Mouse (Mus musculus) adipose tissue, adult 10 weeks (tissue): ENCODE measurements around the gene Hdhd3. TPM values are rescaled to one million over a fixed set of nuclear protein-coding genes. Genes with fewer than 3 reads are reported as not detected.

ENCODE experiments used
- polyA plus RNA-seq: library from polyadenylated mRNA; stranded (reverse); fragments of 350-450 nt; fragmentation: Illumina TruSeq; extraction: RNeasy Lipid Tissue Mini Kit (QIAGEN cat#74804); gene quantifications from one replicate; pipeline ENCODE4 v1.2.3, GENCODE M21; 2014; ENCODE audit warnings: low read depth, low replicate concordance

Gene Hdhd3
- 11.0 TPM for polyA plus RNA-seq

DNA sequence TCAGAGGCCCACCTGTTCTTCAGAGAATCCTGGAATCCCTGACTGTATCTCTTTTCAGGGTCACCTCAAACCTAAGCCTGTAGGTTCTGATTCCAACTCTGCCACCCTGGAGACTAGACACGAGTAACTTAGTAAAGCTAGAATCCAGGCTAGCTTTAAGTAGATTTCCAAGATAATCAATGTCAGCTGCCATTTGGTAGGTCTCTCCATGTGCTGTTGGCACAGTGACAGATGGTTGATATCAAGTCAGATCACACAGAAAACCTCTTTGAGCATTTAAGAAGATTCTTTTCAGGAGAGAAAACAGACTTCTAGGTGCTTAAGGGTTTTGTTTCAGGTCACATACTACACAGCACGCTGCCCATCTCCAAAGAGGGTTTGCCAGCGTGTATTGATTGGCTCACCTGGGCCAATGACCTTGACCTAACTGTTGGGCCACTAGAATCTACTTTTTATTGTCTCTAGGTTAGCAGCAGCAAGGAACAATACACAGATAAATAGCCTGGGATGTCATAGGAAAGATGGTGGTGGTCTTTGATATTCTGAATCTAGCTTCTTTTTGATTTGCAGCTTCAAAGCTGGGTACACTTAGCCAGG lies at the start of gene Hdhd3:
TSS of gene Hdhd3 (minus strand) at position 94 of the 597 bp plus-strand sequence.

DNA sequence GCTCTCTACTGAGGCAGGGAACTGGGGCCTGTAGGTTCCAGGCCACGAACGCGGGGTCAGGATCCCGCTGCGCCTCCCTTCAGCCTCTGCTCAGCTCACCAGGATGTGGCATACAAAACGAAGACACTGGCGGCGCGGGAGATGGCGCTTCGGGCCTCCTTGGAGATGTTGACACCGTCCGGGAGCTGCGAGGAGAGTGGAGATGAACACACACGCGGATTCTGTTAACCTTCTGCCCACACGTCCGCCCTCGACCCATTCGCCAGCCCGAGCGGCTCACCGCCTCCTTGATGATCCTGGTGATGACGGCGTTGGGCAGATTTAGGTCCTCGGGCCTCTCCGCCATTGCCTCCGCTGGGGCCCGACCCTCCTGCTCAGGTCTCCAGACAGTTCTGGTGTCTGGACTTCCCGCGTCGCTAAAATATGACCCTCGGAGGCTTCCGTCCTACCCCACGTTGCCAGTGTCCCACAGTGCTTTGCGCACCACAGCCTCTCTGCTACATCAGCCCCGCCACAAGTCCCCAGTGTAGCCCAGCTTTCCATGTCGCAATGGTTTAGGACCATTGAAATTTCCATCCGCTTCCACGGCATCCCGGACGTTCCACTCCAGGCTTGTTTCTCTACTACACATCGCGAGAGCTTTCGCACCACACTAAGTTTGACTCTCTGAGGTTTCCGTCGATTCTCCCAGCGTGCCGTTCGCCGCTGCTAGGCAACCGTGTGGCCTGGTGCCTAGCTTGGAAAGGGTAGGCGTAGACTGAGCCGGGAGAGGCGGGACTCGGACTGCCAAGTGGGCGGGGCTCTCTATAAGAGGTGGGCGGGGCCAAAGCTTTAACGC lies 21.6 kb upstream of the Hdhd3 start, which contains the start of the genes Pole3 and 4933430I17Rik:
TSS of gene Pole3 (minus strand) at position 418 of the 838 bp plus-strand sequence.
TSS of gene 4933430I17Rik (plus strand) at position 719 of the 838 bp plus-strand sequence.

DNA sequence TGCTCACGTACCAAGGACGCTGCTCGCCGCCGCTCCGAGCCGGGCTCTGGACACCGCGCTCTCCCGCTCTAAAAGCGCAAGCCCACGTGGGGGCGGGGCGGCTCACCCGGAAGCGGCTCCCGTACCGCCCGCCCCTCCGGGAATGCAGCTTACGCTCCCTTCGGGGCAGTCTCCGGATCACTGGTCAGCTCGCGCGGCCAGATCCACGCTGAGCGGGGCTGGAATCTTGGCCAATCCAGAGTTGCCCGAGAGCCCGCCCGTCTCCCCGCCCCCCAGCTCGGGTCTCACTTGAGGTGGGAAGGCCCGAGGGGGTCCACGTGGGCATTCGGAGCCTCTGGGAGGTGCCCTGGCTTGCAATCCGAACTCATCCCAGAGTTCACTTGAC lies 16.6 kb upstream of the Hdhd3 start, which contains the start of gene Alad:
TSS of gene Alad (minus strand) at position 70 of the 385 bp plus-strand sequence.

DNA sequence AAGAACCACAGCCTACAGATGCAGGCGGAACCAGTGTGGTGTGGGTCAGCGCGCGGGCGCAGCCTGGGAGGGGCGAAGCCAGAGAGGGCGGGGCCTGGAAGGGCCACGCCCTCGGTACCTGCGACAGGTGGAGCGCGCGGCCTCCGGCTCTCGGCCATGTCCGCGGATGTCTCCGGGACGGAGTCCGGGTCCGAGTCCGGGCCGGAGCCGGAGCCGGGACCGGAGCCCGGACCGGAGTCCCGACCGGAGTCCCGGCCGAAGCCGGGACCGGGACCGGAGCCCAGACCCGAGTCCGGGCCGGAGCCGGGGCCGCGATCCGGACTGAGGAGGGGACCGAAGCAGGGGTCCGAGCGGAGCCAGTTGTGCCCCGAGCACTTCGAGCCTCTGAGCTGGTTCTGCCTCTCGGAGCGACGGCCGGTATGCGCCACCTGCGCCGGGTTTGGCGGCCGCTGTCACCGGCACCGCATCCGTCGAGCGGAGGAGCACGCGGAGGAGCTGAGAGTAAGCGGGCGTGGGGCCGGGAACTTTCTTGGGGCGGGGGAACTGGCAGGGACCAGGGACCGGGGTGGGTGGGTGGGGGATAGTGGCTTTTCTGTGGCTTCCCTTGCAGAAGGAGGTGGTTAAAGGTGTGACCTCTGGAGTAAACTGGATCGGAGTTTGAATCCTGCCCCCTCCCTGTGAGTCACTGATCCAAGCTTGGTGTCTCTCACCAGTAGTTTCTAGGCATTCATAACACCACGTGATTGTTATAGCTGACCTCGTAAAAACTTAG lies 23.1 kb downstream of the Hdhd3 start, which contains the start of gene Bspry:
TSS of gene Bspry (plus strand) at position 117 of the 772 bp plus-strand sequence.

DNA sequence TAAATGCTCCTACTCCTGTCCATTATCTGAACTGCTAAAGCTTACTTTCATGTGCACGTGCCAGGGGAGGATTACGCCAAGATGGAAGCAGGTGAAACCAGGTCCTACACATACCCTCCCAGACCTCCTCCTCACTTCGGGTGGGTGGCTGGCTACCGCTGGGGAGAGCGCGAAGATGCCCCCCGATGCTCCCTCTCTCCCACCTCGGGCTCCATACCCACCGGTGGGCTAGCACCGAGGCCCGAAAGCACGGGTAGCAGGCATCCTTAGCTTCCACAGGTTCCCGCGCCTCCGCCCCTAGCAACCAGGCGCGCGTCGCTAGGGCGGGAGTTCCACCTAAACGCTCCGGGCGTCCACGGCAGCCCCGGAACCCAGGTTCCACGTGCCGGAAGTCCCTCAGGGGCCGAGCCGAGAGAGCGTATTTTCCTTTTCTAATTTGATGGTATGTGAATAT lies 32.6 kb downstream of the Hdhd3 start, which contains the start of gene Wdr31:
TSS of gene Wdr31 (minus strand) at position 299 of the 454 bp plus-strand sequence.

Other genes with a start within 250 kb of the Hdhd3 start
- 66.4 TPM for gene Slc31a2, start 240.9 kb downstream of the Hdhd3 start, polyA plus RNA-seq
- 27.7 TPM for gene Fkbp15, start 142.9 kb downstream of the Hdhd3 start, polyA plus RNA-seq
- 78.7 TPM for gene Slc31a1, start 142.7 kb downstream of the Hdhd3 start, polyA plus RNA-seq
- 61.6 TPM for gene Cdc26, start 94.8 kb downstream of the Hdhd3 start, polyA plus RNA-seq
- 12.0 TPM for gene Prpf4, start 94.7 kb downstream of the Hdhd3 start, polyA plus RNA-seq
- gene Rnf183, start 68.2 kb downstream of the Hdhd3 start, polyA plus RNA-seq, result 1.4 TPM
- gene Wdr31, start 32.6 kb downstream of the Hdhd3 start, polyA plus RNA-seq, result 6.5 TPM
- 64.5 TPM for gene Bspry, start 23.4 kb downstream of the Hdhd3 start, polyA plus RNA-seq
- gene Alad, start 16.5 kb upstream of the Hdhd3 start, polyA plus RNA-seq, result 185 TPM
- 51.0 TPM for gene Pole3, start 21.6 kb upstream of the Hdhd3 start, polyA plus RNA-seq
- 1.3 TPM for gene 4933430I17Rik, start 21.9 kb upstream of the Hdhd3 start, polyA plus RNA-seq
- 116 TPM for gene Rgs3, start 56.4 kb upstream of the Hdhd3 start, polyA plus RNA-seq